Mouse (Mus musculus): Measurements from ENCODE around the gene Ush1c. TPM values are rescaled to one million over a fixed set of nuclear protein-coding genes. Genes with fewer than 3 reads are reported as not detected.
"Not testable (repeated sequence)": the region's sequence is repeated elsewhere in the genome, so short reads cannot be mapped to it uniquely, and the experiment has no call there.

Gene Ush1c
- total RNA-seq, 4 experiments from 2014 or later = 2.5 to 5.2 (median 3.4) TPM

DNA sequence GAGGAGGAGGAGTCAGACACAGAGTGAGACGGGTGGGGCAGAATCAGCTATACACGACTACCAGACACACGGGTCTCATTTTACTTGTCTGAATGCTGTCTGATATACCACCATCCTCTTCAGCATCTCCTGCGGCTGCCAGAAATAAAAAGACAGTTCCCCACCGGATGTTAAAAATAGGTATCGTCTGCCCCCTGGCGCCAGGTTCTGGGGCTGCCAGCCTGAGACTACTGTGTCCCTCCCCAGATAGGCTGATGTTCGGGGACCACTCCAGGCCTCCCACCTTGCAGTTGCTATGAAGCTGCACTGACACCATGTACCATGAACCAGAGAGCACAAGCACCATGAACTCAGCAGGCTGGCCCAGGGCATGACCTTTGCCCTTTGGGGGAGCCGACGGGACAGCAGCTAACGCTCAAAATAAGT is 34.2 kb downstream of the Ush1c start:
- DNase-seq = no peak

- DNase-seq = no peak
These were observed 36.7 kb downstream of the Ush1c start for GRCm38 (mm10) chr7:46201649-46202048.

- no peak for DNase-seq
These were observed 38.3 kb downstream of the Ush1c start for GRCm38 (mm10) chr7:46200021-46200420.

DNA sequence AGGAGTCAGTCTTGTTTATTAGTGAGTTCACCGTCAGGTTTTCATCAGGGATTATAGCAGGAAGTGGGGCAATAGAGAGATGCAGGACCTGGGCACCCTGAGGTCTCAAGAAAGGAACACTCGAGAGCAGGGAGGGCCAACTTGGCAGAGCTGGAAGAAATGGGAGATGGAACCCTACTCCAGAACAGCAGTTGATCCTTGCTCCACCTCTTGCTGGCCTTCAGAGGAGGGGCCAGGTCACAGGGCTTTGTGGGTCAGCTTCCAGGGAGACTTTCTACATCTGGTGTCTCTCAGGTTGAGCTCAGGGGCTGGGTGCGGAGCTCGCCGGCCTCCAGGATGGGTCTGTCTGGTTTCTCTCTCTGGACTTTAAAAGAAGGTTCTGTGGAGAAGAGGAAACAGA is 42.9 kb downstream of the Ush1c start:
- DNase-seq = no peak

DNA sequence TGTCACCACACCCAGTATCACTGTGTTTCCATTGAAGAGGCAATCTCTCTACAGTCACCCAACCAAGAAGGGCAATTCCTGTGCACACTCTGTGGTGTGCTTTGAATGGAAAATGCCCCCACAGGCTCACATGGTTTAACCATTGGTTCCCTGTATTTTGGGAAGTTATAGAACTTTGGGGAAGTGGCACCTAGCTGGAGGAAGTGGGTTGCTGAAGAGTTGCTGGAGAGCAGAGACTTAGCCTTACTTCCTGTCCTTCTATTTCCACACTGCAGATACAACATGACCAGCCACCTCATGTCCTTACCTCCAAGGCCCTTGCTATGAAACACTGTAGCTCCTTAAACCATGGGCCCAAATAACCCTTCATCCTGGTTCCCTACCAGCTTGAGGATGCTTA is 54.1 kb downstream of the Ush1c start:
- DNase-seq = no peak

DNA sequence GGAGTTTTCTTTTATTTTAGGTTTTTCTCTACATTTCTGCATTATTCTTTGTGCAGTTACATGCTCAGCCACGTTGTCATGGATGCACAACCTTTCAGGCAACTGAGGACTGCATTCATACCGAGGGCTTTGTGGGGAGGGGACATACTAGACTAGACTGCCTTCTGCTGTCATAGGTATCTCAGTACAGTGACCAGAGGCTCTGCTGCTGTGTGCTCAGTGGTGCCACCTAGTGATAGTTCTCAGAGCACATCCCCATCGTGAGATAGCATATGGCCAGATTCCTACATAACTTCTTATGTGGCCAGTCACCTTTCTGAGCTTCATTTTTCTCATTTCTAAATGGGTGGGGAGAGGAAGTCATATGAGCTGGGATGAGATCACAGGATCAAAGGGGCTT is 56.7 kb downstream of the Ush1c start:
- peak; percentile 10 for DNase-seq

GRCm38 (mm10) chr7:46179431-46180275 is 58.6 kb downstream of the Ush1c start, which contains the start of gene Abcc8:
Abcc8 (minus strand) TSS chr7:46180033.
- no peak for DNase-seq

DNA sequence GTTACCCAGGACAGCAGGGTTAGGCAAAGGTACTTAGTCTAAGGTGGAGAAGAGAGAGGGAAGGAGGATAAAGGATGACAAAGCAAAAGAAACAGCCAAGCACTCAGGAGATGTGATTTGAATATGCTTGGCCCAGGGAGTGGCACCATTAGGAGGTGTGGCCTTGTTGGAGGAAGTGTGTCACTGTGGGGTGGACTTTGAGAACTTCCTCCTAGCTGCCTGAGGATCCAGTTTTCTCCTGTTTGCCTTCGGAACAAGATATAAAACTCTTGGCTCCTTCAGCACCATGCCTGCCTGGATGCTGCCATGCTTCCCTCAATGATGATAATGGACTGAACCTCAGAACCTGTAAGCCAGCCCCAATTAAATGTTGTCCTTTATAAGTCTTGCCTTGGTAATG is 69.3 kb downstream of the Ush1c start:
- not testable (repeated sequence) for DNase-seq

DNA sequence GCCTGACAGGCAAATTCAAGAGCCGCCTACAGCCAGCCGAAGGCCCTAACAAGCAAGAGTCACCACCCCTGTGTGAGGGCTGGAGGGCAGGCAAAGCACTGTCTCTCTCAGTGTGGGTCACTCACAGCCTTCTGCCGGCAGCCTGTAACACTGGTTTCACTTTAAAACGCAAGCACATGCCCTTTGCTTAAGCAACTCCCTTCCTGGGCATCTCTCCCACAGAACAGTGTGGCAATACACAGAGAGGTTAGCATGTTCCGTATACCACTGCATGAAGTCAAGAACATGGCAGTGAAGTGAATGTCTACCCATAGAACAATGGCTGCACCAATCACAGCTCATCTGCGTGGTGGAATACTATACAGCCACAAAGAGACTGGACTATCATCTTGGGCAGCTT is 69.9 kb downstream of the Ush1c start:
- DNase-seq = no peak

DNA sequence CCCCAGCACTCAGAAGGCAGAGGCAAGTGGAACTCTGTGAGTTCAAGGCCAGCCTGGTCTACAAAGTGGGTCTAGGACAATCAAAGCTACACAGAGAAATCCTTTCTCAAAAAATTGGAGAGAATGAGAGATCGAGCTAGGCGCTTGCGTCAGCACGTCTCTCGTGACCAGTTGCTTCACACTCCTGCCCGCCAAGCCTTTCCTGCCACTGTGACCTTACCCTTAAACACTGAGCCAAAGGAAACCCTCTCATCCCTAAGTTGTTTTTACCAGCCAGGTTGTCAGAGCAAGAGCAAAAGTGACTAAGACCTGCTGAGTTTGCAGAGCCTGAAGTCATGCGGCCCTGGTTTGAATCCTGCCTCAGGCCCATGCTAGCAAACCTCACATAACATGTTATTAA is 70.4 kb downstream of the Ush1c start:
- DNase-seq = peak; percentile 19

DNA sequence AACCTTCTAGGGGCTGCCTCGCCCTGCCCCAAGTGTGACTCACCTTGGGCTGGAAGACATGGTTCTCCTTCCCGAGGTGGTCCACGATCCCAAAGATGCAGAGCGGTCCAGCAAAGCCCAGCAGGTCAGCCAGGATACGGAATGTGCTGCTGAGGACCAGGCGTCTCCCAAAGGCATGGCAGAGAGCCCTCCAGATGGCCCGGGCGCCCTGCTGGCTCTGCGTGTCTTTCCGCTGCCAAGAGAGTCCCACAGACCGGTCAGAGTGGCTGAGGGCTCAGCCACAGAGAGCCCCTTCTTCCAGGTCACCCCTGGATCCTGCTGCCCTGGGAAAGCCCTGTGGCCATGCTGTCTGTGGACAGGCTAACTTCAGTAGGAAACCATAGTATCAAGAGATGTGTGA is 72.4 kb downstream of the Ush1c start:
- no peak for DNase-seq

GRCm38 (mm10) chr7:46162731-46163130 is 75.6 kb downstream of the Ush1c start:
- no peak for DNase-seq

DNA sequence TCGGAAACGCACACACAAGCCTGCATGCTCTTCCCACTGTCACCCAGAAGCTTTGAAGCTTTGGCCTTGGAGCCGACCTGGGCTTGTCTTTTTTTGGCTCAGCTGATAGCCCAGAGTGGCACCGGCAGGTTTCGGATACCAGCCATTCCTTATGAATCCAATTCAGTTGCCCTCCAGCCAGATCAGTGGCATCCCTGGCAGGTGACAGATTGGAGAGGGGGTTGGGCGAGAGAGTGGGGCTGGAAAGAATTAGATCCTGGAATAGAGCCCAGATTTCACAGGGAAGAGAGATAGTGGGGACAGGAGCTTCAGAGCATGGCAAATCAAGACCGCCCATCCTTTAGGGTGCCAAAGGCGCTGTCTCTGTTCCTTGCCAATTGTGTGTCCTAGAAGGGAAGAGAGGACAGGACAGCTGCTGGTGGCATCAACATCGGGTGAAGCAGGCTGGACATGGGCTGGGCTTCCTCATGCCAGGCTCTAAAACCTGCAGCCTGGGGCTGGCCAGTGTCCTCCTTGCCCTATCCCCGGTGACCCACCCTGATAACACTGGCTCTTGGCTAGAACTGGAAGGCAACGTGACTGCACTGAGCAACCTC is 76.1 kb downstream of the Ush1c start:
- no peak for DNase-seq

- DNase-seq = no peak
These were observed 76.7 kb downstream of the Ush1c start for GRCm38 (mm10) chr7:46161615-46162014.

GRCm38 (mm10) chr7:46157746-46158145 is 80.6 kb downstream of the Ush1c start:
- no peak for DNase-seq

GRCm38 (mm10) chr7:46154498-46155488 is 83.5 kb downstream of the Ush1c start:
- DNase-seq = no peak

- DNase-seq = no peak
These were observed 85.4 kb downstream of the Ush1c start for GRCm38 (mm10) chr7:46152819-46153351.

DNA sequence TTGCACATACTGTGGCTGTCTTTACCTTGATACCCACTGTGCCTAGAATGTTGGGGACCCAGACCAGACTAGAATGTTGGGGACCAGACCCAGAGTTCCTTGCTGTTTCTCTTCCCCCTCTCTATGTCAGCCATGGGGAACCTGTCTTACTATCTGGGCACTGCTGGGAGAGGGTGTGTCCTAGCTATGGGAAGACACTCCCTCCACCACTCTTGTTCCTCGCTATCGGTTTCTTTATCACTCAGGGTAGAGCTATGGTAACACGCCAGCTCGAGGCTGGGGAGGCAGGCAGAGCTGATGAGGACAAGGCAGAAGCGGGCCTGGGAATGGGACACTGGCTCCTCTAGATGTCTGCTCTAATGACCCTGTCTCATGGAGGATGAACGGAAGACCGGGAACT is 90.9 kb downstream of the Ush1c start:
- DNase-seq = no peak

- DNase-seq = no peak
These were observed 91.5 kb downstream of the Ush1c start for GRCm38 (mm10) chr7:46146675-46147308.
